Mouse (Mus musculus): ENCODE measurements around the gene Sar1a. TPM values are rescaled to one million over a fixed set of nuclear protein-coding genes. Genes with fewer than 3 reads are reported as not detected.

Gene Sar1a
- polyA plus RNA-seq, 1 experiment from 2014 or later, result 246 TPM

DNA sequence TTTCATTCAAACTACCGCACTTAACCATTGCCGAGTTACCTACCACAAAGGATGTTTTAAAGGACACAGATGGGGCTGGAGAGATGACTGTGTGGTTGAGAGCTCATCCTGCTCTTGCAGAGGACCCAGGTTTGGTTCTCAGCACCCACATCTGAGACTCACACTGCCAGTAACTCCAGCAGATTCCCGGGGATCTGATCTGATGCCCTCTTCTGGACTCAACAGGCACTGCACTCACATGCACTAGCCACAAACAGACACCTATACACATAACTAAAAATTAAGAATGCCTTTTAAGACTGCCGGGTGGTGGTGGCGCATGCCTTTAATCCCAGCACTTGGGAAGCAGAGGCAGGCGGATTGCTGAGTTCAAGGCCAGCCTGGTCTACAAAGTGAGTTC lies 50.1 kb downstream of the Sar1a start:
- no peak for ATAC-seq (ENCODE audit: insufficient number of reproducible peaks, insufficient read depth, low FRiP score, low read depth)
- 94% methylated on average over 6 of the region's 6 CpGs for WGBS
- H3K27me3 ChIP-seq (ENCODE audit: control insufficient read depth, insufficient read depth, low read length), result no peaks in the 10 kb centered on the region
- H3K36me3 ChIP-seq (ENCODE audit: control insufficient read depth, insufficient read depth, low read length), result no peaks in the 10 kb centered on the region
- H3K4me3 ChIP-seq (ENCODE audit: low read depth, low read length), result no peak overlapping the region
- no peaks in the 10 kb centered on the region for H3K9me3 ChIP-seq (ENCODE audit: control insufficient read depth, low read depth, low read length)
- no peak overlapping the region for H3K27ac ChIP-seq (ENCODE audit: low read length)
- no peak overlapping the region for H3K9ac ChIP-seq (replicated peaks; ENCODE audit: low read depth, low read length)
- H3K4me1 ChIP-seq (ENCODE audit: control insufficient read depth, insufficient read depth, low read length), result no peaks in the 10 kb centered on the region
- no peak overlapping the region for H3K4me2 ChIP-seq (replicated peaks; ENCODE audit: low read depth, low read length)

DNA sequence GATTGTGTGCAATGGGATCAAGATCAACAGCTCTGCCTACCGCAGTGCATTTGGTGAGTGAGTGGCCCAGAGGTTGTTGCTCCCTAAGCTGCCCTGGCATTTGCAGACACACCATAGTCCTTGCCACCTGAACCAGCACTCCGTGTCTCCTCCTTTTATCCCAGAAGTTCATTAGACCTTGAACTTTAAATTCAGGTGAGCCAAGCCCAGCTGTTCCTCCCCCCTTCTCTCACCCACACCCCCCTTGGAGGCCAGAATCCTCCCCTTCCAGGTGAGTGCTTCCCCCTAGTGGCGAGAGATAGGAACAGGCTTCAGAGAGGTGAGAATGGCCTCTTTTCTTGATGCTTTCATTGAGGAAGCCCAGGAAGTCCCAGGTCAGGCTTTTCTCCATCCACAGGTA lies 54.3 kb downstream of the Sar1a start:
- no peaks in the 10 kb centered on the region for H3K4me1 ChIP-seq (ENCODE audit: control insufficient read depth, insufficient read depth, low read length)
- no peak overlapping the region for H3K4me3 ChIP-seq (ENCODE audit: low read depth, low read length)
- H3K4me2 ChIP-seq (replicated peaks; ENCODE audit: low read depth, low read length), result no peak overlapping the region
- no peak overlapping the region for H3K9ac ChIP-seq (replicated peaks; ENCODE audit: low read depth, low read length)
- H3K36me3 ChIP-seq (ENCODE audit: control insufficient read depth, insufficient read depth, low read length), result peaks cover 16% of the 10 kb centered on the region
- H3K9me3 ChIP-seq (ENCODE audit: control insufficient read depth, low read depth, low read length), result no peaks in the 10 kb centered on the region
- H3K27me3 ChIP-seq (ENCODE audit: control insufficient read depth, insufficient read depth, low read length), result no peaks in the 10 kb centered on the region
- no peak for ATAC-seq (ENCODE audit: insufficient number of reproducible peaks, insufficient read depth, low FRiP score, low read depth)
- WGBS, result 41% methylated on average over 3 of the region's 3 CpGs
- no peak overlapping the region for H3K27ac ChIP-seq (ENCODE audit: low read length)

DNA sequence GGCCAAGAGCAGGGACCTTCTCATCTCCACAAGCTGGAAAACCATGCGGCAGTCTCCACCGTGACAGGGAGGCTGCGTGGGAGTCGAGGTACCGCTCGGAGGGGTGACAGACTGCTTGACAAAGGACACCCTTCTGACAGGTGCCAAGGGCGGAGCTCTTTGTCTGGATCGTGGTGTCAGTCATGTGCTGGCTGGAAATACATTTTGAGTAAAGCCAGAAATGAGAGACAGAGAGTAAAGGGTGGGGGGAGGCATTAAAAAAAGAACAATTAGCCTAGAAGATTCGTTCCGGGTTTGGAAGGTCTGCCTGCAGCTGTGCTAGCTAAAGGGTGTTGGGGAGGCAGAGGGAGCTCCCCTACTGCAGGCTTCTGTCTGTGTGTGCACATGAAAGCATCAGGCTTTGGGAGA lies 56.6 kb downstream of the Sar1a start:
- 62% methylated on average over 10 of the region's 10 CpGs for WGBS
- H3K4me3 ChIP-seq (ENCODE audit: low read depth, low read length), result no peak overlapping the region
- no peak overlapping the region for H3K27ac ChIP-seq (ENCODE audit: low read length)
- ATAC-seq (ENCODE audit: insufficient number of reproducible peaks, insufficient read depth, low FRiP score, low read depth), result no peak
- H3K27me3 ChIP-seq (ENCODE audit: control insufficient read depth, insufficient read depth, low read length), result no peaks in the 10 kb centered on the region
- no peak overlapping the region for H3K9ac ChIP-seq (replicated peaks; ENCODE audit: low read depth, low read length)
- H3K4me2 ChIP-seq (replicated peaks; ENCODE audit: low read depth, low read length), result no peak overlapping the region
- H3K36me3 ChIP-seq (ENCODE audit: control insufficient read depth, insufficient read depth, low read length), result peaks cover 31% of the 10 kb centered on the region
- H3K9me3 ChIP-seq (ENCODE audit: control insufficient read depth, low read depth, low read length), result no peaks in the 10 kb centered on the region
- no peaks in the 10 kb centered on the region for H3K4me1 ChIP-seq (ENCODE audit: control insufficient read depth, insufficient read depth, low read length)

DNA sequence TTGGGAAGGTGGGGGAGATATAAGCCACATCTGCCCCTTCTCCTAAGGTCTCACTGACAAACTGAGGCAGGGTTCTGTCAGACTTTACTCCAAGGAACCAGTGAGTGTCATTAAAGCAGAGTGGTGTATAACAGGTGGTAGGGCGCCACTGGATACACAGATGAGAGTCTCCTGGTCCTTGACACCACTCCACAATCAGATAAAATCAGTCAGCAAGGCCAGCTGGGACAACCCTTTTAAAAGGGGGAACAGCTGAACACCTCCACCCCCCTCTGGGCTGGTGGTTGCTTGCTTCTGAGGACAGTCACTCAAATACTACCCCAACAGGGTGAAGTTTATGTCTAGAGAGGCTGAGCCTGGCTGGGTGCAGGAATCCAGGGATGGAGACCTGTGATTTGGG lies 57.4 kb downstream of the Sar1a start:
- H3K36me3 ChIP-seq (ENCODE audit: control insufficient read depth, insufficient read depth, low read length), result peaks cover 35% of the 10 kb centered on the region
- H3K9ac ChIP-seq (replicated peaks; ENCODE audit: low read depth, low read length), result no peak overlapping the region
- no peaks in the 10 kb centered on the region for H3K4me1 ChIP-seq (ENCODE audit: control insufficient read depth, insufficient read depth, low read length)
- no peak overlapping the region for H3K27ac ChIP-seq (ENCODE audit: low read length)
- H3K4me3 ChIP-seq (ENCODE audit: low read depth, low read length), result no peak overlapping the region
- H3K4me2 ChIP-seq (replicated peaks; ENCODE audit: low read depth, low read length), result no peak overlapping the region
- H3K27me3 ChIP-seq (ENCODE audit: control insufficient read depth, insufficient read depth, low read length), result no peaks in the 10 kb centered on the region
- 87% methylated on average over 1 of the region's 1 CpGs for WGBS
- ATAC-seq (ENCODE audit: insufficient number of reproducible peaks, insufficient read depth, low FRiP score, low read depth), result no peak
- no peaks in the 10 kb centered on the region for H3K9me3 ChIP-seq (ENCODE audit: control insufficient read depth, low read depth, low read length)

DNA sequence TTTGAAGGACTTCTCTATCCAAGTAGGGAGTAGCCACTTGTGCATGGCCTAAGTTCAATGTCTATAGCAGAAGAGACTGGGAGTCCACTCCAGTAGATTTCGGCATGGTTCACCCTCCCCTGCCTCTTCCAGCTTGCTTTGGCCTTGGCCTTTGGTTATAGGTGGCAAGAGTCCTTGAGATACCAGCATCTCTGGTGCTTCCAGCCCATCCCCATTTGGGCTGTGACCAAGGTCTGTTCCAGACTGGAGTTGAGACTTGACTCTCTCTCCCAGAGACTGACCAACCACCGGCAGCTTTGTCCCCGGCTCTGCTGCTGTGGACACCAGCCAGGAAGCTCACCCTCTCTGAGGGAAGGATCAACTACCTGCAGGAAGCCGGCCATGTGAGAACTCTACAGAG lies 58.0 kb downstream of the Sar1a start:
- peaks cover 41% of the 10 kb centered on the region for H3K36me3 ChIP-seq (ENCODE audit: control insufficient read depth, insufficient read depth, low read length)
- no peak for ATAC-seq (ENCODE audit: insufficient number of reproducible peaks, insufficient read depth, low FRiP score, low read depth)
- 92% methylated on average over 4 of the region's 4 CpGs for WGBS

DNA sequence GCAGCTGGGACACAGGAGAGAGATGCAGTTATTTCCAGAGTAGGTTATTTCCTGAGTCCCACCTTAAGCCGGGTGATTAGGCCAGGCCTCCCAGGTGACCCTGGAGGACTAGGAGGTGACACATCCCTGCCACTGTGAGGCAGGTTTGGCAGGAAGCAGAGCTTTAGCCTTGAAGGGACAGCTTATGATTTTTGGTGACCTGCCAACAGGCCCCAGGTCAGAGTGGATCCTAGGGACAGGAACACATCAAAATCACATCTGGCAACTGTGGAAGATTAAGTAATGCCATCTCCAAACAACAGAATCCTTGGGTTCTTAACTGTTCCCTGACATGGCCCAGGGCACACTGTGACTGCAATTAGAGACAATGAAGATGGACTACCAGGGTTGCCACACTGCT lies 61.2 kb downstream of the Sar1a start:
- no peak for ATAC-seq (ENCODE audit: insufficient number of reproducible peaks, insufficient read depth, low FRiP score, low read depth)
- Histone ChIP-seq H3K4me1 (ENCODE audit: control insufficient read depth, insufficient read depth, low read length) (no peaks in the 10 kb centered on the region), H3K9ac (replicated peaks; ENCODE audit: low read depth, low read length) (no peak overlapping the region), H3K4me2 (replicated peaks; ENCODE audit: low read depth, low read length) (no peak overlapping the region), H3K4me3 (ENCODE audit: low read depth, low read length) (no peak overlapping the region), H3K27me3 (ENCODE audit: control insufficient read depth, insufficient read depth, low read length) (no peaks in the 10 kb centered on the region), H3K27ac (ENCODE audit: low read length) (no peak overlapping the region), H3K9me3 (ENCODE audit: control insufficient read depth, low read depth, low read length) (0 out of 2 replicates have a peak, but pooled peaks cover 4% of the 10 kb centered on the region), H3K36me3 (ENCODE audit: control insufficient read depth, insufficient read depth, low read length) (peaks cover 68% of the 10 kb centered on the region)
- WGBS, result 81% methylated on average over 1 of the region's 1 CpGs

More for the DNA sequence above, 58.0 kb downstream of the Sar1a start:
- Histone ChIP-seq H3K9me3 (ENCODE audit: control insufficient read depth, low read depth, low read length) (no peaks in the 10 kb centered on the region), H3K4me1 (ENCODE audit: control insufficient read depth, insufficient read depth, low read length) (no peaks in the 10 kb centered on the region), H3K27me3 (ENCODE audit: control insufficient read depth, insufficient read depth, low read length) (no peaks in the 10 kb centered on the region), H3K27ac (ENCODE audit: low read length) (no peak overlapping the region), H3K9ac (replicated peaks; ENCODE audit: low read depth, low read length) (no peak overlapping the region), H3K4me2 (replicated peaks; ENCODE audit: low read depth, low read length) (no peak overlapping the region), H3K4me3 (ENCODE audit: low read depth, low read length) (no peak overlapping the region)

DNA sequence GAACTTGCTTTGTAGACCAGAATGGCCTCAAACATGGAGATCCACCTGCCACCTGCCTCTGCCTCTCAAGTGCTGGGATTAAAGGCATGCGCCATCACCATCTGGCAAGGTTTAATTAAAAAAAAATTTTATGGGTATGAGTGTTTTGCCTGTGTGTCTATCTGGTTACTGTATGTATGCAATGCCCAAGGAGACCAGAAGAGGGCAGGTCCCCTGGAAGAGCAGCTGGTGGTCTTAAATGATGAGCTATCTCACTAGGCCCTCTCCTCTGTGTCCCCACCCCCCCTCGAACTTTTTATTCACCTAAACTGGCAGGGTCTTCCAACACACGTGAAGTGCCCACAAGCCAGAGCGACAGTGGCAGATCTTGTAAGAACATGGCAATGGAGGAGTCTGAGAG lies 61.8 kb downstream of the Sar1a start:
- Histone ChIP-seq H3K9me3 (ENCODE audit: control insufficient read depth, low read depth, low read length) (0 out of 2 replicates have a peak, but pooled peaks cover 4% of the 10 kb centered on the region), H3K4me3 (ENCODE audit: low read depth, low read length) (no peak overlapping the region), H3K4me1 (ENCODE audit: control insufficient read depth, insufficient read depth, low read length) (no peaks in the 10 kb centered on the region), H3K9ac (replicated peaks; ENCODE audit: low read depth, low read length) (no peak overlapping the region), H3K27me3 (ENCODE audit: control insufficient read depth, insufficient read depth, low read length) (no peaks in the 10 kb centered on the region), H3K27ac (ENCODE audit: low read length) (no peak overlapping the region), H3K4me2 (replicated peaks; ENCODE audit: low read depth, low read length) (no peak overlapping the region), H3K36me3 (ENCODE audit: control insufficient read depth, insufficient read depth, low read length) (peaks cover 73% of the 10 kb centered on the region)
- no peak for ATAC-seq (ENCODE audit: insufficient number of reproducible peaks, insufficient read depth, low FRiP score, low read depth)
- 81% methylated on average over 4 of the region's 4 CpGs for WGBS

DNA sequence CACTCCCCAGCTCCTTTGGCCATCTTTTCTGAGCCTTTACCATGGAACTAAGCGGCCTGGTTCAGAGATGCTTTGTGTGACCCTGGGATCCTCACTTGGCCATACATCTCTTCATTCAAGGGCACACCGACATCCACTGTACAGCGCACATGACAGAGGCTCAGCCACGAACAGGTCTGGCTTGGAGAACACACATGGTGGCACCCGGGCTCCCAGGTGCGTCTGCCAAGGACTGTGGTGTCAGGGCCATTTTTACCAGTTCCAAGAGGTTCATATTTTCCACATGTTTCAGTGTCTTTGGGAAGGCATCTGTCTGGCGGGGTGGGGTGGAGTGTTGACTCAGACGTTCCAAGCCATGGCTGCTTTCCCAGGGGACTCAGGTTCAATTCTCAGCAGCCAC lies 62.2 kb downstream of the Sar1a start:
- Histone ChIP-seq H3K27ac (ENCODE audit: low read length) (no peak overlapping the region), H3K4me2 (replicated peaks; ENCODE audit: low read depth, low read length) (no peak overlapping the region), H3K9me3 (ENCODE audit: control insufficient read depth, low read depth, low read length) (0 out of 2 replicates have a peak, but pooled peaks cover 4% of the 10 kb centered on the region), H3K36me3 (ENCODE audit: control insufficient read depth, insufficient read depth, low read length) (peaks cover 78% of the 10 kb centered on the region), H3K9ac (replicated peaks; ENCODE audit: low read depth, low read length) (no peak overlapping the region), H3K27me3 (ENCODE audit: control insufficient read depth, insufficient read depth, low read length) (no peaks in the 10 kb centered on the region), H3K4me1 (ENCODE audit: control insufficient read depth, insufficient read depth, low read length) (no peaks in the 10 kb centered on the region), H3K4me3 (ENCODE audit: low read depth, low read length) (no peak overlapping the region)
- no peak for ATAC-seq (ENCODE audit: insufficient number of reproducible peaks, insufficient read depth, low FRiP score, low read depth)
- 93% methylated on average over 8 of the region's 8 CpGs for WGBS

Measured in stomach, embryonic 14.5 days (tissue).